Mouse (Mus musculus) cerebellum, adult 11-12 months (tissue): ENCODE data around the gene Gm20388.
"Not testable (repeated sequence)": the region's sequence is repeated elsewhere in the genome, so short reads cannot be mapped to it uniquely, and the experiment has no call there.

Experiments
- DNase-seq: peaks from one replicate; pipeline ENCODE4 v3.0.0; 2022

Gene Gm20388

DNA sequence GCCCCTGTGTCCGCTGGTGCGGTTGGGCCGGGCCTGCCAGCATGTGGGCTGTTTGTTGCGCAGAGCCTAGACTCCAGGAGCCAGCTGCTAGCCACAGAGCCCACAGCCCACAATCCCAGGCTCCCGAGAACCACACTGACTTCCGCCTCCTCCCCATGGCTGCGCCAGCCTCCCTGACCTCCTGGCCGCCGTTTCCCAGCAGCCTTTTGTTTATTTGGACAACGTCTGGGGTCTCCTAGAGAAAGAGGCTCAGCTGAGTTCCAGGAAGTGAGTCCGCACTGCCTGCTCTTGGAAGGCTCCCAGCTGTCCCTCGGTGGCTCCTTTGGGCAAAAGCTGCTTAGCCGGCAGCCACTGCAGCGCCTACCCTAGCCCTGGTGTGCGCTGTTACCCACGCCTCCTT, 1754.7 kb downstream of the Gm20388 start:
- no peak for DNase-seq

DNA sequence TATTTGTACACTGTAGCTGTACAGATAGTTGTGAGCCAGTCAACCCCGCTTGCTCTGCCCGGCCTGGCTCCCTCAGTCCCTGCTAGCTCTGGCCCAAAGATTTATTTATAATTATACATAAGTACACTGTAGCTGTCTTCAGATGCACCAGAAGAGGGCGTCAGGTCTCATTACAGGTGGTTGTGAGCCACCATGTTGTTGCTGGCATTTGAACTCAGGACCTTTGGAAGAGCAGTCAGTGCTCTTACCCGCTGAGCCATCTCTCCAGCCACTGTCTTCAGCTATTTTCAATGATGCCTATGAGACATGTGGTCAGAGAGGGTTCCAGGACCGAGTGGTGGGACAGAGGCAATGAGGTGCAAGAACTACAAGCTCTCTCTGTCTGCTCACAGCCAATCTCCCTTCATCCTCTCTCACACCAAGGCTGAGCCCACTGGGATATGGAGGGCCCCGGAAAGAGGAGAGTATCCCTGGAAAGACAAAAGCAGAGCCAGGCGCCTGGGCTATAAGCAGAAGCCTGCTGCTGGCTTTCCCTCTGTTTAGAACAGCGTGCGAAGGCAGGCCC, 1757.4 kb downstream of the Gm20388 start:
- DNase-seq = not testable (repeated sequence)

DNA sequence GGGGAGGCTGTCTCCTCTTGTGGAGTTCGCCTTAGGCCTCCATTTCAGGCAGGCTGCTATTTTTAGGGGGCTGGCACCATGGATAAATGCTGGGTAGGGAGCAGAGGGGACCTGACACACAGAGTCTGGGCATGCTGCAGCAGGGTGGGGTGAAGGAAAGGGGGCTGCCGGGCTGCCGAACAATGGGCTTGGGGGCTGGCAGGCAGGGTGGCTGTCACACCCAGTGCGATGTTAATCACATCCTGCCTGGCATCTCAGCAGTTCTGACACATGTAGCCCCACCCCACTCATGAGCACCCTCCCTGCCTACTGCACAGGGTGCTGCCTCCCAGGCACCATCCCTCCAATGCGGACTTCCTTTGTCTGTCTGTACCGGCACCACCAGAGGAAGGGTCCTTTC, 1757.9 kb downstream of the Gm20388 start:
- DNase-seq = no peak

DNA sequence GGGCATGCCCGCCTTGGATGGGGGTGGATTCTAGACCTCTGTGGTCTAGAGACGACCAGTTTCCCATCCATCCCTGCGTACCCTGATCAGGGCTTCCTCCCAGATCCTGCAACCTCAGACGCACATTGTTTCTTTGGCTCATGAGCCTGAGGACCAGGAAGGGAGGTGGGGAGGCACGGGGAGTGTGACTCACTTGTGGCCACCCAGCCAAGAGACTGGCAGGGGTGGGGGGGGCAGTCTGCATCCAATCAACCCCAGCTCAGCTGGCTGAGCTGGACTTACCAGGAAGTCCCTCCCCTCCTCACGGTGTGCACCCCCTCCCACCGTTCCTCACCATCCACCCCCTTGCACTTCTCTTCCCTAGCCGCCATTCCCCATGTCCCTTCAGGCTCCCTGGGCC, 1758.6 kb downstream of the Gm20388 start:
- DNase-seq = no peak

DNA sequence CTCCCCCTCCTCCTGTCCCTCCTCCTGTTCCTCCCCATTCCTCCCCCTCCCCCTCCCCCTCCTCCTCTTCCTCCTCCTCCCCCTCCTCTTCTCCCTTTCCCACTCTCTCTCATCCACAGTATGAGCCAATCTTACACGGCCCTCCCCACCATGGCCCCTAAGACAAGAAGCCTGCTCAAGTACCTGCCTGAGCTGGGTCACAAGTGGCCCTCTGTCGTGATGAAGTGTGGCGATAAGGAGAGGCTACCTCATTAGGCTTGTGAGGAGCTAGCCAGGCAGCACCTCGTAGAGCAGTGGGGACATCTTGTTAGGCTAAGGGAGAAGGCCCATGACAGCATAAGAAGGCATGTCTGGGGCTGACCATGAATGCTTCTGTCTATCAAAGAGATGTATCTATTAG, 1762.5 kb downstream of the Gm20388 start:
- DNase-seq = no peak

DNA sequence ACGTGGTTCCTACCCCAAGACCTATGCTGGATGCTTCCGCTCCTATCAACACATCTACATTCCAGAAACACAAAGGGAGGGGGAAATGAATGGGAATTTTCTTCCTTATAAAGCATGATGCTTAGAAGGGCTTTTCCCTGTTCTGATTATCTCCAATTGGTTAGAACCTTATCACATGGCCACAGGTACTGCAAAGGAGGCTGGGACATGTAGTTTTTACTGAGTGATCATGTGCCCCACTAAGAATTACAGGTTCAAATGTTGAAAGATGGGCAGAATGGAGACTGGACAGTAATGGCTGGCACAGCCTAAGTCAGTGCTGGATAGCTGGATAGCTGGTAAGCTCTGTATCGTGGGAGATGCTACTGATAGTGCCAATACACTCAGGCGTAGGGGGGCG, 1763.3 kb downstream of the Gm20388 start:
- no peak for DNase-seq

DNA sequence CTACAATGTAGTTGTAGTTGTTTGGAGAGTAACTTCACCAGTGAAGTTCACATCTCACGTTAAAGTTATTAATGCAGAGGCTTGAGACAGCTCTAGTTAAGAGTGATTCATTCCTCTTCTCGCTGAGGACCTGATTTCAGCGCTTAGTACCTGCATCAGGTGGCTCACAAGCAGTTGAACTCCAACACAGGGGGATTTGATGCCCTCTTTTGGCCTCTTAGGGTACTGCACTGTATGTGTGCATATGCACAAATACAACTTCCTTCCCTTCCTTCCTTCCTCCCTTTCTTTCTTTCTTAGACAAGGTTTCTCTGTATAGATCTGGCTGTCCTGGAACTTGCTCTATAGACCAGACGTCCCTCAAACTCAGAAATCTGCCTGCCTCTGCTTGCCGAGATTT, 1763.9 kb downstream of the Gm20388 start:
- no peak for DNase-seq

DNA sequence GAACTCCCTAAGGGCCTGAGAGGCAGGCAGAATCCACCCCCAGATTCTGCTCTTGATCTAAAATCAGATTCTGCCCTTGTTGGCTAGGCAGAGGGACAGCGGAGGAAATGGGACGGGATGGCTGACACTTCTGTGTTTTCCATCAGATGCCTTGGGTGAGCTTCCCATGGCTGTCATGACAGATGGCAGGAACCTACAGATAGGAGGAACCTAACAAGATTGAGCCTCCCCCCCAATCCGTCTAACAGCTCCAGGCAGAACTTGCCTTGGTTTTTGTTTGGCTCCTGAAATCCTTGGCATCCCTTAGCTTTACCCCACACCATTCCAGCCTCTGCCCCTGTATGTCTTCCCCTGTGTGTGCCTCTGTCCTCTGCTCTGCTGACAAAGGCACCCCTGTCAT, 1764.5 kb downstream of the Gm20388 start:
- DNase-seq = no peak

DNA sequence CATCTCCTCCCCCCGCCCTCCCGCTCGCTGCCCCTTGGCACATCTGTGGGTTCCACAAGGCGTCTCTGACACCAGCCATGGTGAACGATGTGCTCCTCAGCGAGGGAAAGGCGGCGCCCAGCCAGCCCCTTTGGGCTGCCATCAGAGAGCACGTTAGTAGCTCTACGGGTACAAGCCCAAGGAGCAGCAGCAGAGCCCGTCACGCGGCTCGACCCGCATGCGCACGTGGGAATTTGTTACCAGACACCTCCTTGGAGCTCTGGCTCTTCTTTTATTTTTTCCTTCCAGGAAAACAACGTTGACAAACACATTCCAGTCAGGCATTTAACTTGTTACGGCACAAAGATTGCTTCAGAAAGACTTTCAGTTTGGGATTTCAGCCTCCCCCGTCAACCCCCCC, 1765.1 kb downstream of the Gm20388 start:
- no peak for DNase-seq

DNA sequence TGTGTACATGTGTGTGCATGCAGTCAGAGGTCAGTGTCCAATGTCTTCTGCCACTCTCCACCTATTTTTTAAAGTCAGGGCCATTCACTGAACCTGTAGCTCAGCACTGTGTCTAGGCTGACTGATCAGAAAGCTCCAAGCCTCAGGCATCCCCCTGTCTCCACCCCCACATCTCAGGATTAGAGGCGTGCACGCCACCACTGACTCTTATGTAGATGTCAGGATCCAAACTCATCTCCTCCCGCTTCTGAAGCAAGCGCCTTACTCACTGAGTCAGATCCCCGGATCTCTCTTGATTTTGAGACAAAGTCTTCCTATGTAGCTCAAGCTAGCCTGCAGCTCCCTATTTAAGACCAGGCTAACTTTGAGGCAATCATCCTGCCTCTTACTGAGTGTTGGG, 1768.1 kb downstream of the Gm20388 start:
- DNase-seq = no peak

DNA sequence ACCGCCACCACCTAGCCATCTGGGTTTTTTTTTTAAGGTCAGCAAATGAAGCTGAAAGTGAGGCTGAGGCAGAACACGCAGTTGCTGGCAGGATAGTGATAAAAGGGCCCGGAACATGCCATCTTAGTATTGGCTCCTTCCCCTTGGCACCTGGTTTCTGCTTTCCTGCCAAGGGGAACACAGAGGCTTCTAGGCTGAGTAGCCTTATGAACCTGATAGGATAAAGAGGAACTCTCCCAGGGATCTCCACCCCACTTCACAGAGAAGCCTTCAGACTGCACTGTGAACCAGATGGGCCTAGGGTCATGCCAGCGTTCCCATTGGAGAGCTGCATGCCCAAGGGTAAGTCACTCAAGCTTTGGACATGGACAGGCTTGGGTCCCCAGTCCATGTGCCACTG, 1770.3 kb downstream of the Gm20388 start:
- peak; percentile 82 for DNase-seq

DNA sequence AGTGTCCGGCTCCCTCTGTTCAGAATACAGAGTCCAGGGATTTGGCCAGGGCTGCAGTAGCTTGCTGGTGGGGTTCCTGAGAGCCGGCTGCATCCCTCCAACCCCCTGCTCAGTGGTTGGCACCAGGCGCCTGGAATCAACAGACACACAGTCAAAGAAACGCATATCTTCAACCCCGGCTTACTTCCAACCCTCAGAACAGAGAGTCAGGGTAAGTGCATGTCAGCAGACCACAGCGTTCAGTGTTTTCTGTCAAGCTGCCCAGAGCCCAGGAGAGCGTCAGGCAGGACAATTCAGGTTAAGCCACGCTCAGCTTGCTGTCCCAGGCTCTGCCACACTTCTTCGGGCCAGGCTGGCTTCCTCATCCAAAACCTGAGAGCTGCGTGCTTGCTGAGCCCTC, 1770.8 kb downstream of the Gm20388 start:
- DNase-seq = peak; percentile 65

DNA sequence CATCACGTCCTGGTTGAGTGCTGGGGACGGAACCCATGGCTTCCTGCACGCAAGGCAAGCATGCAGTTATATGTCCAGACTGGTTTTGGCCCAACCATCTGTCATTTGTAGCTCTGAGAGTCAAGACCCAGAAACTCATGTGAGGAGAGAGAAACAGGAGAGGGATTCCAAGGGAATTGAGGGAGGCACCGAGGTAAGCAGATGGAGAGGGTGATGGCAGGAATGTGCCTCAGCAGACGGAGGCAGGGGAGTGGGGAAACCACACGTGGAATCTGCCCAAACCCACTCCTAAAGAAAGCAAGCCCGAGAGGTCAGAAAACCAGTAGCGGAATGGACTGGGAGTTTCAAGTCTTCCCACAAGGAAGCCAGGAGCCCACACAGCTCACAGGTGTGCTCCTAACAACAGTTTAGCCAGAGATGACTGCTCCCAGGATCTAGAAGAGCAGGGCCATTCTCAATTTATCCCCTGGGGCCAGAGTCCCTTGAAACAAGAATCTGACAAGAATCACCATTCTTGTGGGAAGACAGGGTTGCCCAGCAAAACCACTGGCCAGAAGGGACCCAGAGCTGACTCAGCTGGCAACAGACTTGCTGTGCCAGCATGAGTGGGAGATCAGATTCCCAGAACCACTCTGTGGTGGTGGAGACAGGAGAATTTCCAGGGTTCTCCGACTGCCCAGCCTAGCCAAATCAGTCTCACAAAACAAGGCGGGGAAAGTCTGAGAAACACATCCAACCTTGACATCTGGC, 1772.6 kb downstream of the Gm20388 start:
- no peak for DNase-seq

DNA sequence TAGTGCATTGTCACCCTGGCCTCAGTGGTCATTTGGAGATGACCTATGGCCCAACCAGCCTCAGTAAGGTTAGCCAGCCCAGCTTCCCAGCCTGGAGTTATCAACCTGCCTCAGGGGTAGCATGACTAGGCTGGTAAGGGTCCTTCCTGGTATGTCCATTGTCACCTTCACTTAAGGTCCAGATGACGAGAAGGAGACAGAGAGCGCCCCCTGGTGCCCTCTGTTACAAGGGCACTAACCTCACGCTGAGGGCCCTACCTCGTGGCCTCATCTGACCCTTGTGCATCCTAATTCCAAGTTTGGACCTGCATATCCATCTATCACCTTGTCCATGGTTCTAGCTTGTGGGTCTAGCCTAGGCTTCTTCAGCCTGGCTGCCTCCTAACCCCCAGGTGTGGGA, 1774.8 kb downstream of the Gm20388 start:
- DNase-seq = peak; percentile 57

DNA sequence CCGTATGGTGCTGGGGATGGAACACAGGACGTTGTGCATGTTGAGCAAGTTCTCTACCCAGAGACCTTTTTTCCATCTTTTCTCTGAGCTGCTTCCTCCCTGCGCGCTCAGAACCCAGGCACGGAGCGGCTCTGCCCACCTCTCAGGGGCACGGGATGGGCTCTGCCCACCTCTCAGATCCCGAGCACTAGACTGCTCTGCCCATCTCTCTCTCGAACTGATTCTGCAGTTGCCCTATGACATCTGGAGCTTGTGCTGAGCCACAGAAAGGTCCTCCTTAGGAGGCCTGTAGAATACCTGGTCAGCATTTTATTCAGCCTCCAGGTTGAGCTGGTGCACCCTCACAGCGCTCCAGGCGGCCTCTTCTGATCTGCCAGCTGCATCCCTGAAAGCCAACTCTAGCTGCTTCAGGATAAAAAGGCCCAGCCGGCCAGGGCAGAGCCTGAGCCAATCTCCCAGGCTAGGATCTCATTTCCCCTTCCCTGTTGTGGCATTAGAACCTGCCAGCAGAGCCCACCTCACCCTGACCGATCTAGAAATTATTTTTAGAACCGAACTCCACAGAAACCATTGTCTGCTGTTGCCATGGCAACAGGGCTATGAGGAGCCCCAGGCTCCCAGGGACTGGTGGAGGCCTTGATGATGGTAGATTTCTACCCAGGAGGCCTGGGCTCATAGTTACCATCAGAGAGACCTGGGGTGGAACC, 1777.0 kb downstream of the Gm20388 start:
- DNase-seq = peak; percentile 57

DNA sequence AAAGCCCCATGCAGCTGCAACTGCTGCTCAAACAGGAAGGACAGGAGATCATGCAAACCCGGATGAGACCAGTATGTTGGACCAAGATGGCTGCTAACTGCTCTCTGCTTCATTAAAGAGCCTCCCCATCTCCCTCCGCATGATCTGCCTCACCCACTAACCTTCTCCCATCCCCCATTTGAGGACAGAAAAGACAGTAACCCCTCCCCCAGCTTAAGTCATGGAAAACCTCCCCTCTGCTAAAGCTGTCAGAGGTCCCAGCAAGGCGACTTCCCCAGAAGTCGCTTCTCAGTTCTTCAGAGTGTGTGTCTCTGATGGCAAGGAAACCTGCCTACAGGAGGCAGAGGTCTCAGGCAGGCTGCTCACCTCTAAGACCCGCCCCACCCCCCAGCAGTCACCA, 1777.9 kb downstream of the Gm20388 start:
- DNase-seq = no peak

DNA sequence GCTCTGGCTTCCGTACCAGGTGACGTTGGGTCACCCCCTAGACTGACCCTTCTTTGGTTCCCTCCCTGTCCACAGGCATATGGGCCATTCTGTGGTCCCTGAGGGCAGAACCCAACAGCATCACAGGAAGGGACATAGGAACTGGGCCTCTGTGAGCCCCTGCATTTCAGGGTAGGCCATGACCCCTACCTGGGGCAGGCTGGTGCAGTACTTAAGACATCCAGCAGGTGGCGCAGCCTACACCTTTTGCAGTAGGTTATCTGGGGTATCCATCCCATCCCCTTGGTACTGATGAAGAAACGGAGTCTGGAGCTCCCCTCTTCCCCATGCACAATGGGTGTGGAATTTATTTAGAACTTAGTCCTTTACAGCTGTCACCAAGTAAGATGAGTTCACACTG, 1783.8 kb downstream of the Gm20388 start:
- DNase-seq = peak; percentile 70

DNA sequence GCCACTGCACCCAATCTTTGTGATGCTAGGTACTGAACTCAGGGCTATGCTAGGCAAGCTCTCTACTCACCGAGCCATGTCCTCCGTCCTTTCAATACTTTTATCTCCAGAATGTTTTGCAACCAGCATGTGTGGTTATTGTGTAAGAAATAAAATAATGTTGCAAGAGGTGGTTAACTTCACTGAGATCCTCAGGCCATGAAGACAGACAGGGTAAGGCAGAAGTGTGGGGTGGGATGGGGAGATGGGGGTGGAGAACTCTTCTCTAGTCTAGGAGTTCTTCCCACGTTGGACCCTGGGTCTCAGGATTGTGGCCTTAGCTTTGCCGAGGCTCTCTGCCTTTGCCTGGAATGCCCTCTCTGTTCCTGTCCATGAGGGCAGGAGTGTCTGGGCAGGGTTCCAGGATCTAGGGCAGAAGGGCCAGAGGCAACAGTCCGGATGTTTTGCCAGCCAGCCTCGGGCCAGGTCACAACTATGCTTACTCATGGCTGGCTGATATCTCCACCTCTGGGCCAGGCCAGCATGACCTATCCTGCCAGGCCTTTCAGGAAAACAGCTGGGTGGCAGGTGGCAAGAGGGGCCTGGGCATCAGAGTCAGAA, 1785.0 kb downstream of the Gm20388 start:
- peak; percentile 63 for DNase-seq

DNA sequence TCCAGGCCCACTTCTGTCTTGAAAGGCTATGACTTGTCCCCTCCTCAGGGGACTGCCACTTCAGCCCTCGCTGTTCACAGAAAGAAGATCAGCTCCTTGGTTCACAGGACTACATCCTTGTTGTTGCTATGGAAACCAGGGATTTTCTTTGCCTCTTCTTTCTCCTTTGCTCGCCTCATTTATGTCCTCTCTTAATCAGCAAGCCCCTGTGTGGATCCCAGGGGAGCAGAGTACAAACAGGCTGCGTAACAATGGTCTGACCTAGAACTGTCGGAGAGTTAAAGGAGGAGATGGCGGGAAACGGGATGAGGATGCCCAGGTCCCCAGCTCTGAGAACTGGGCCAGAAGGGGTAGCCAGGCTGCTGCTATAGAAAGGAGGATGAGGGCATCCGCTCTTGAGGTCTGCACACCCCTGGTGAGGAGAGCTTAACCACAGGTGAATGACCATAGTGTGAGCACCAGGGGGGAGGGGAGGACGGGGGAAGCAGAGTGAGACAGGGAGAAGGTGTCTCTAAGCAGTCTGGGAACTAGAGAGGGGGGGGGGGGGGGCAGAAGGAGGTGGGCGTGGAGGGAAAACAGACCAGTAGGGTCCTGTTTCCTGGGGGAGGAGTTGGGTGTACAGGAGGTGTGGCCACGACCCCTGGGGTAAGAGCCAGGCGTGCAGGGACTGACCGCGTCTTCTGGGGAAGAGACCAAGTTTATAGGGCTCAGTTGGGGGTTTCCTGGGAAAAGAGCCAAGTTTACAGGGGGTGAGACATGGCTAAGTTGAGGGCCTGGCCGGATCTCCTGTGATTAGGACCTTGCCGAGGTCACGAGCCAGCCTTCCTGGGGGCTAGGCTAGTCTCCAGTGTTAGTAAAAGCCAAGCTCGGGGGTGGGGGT, 1787.3 kb downstream of the Gm20388 start:
- peak; percentile 85 for DNase-seq

DNA sequence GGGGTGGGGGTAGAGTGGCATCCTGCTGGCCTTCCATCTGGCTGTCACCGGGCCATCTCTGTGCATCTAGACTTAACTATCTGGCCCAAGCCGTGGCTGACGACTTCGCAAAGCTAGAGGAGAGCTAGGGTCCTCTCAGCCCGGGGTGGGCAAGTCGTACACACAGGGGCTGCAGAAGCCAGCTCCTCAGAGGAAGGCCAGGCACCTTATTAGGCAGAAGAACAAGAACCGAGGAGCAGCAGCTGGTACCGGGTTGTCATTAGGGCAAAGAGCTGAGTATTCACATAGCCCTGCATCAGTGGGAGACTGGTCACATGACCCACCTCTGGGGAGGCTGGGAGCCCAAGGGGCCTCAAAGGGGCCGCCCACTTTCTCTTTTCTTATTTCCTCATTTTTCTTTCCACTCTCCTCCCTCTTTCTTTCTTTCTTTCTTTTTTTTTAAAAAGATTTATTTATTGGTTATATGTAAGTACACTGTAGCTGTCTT, 1788.0 kb downstream of the Gm20388 start:
- no peak for DNase-seq

DNA sequence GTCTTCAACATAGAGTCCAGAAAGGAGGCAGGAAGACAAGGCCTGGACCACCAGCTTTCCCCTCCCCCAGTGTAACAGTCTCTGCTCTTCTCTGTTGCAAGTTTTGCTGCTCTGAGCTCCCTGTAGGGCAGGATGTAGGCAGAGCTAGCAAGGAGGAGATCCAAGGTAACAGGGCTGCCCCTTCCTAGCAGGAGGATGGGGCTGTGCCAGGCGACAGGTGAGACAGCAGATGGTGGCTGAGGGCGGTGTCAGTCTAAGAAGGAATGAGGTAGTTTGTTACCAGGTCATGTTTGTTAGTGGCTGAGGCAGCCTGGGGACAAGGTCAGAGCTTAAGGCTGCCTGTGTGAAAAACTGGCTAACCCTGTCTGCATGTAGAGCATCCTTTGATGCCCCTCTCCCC, 1789.3 kb downstream of the Gm20388 start:
- DNase-seq = peak; percentile 98

DNA sequence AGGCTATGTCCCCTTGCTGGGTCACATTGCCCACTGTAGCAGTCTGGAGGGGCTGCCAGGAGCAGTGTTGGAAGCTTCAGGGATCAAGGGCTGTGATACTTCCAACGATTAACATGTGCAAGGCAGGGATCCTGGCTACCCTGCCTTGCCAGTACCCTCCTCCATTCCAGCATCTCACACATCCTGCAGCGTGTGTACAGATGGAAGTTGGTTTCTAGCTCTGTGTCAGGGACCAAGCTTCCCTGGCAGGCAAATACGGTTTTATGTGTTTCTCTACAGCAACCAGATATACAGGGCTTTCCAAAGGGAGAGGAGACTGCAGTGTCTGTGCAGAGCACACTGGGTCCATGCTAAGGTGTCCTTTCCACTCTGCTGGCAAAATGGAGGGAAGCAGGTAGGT, 1794.5 kb downstream of the Gm20388 start:
- DNase-seq = no peak

DNA sequence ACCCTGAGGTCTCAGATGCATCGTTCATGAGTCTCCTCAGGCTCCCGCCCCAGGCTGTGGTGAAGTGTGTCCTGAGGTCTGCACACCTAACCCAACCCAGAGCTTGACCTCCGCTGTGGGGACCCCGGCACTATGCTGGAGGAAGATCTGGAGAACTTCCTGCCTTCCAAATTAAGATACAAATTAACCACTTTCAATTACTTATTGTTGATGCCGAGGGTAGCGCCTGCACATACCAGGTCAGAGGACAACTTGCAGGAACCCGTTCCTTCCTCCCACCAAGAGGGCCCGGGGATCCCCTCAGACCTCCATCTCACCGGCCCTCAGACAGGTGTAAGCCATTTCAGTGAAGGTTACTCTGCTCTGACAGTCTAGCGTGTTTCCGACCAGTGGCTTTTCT, 1796.3 kb downstream of the Gm20388 start:
- no peak for DNase-seq
